Mouse (Mus musculus): ENCODE results near the gene Prr19. TPM values are rescaled to one million over a fixed set of nuclear protein-coding genes. Genes with fewer than 3 reads are reported as not detected.
"Not testable (repeated sequence)": the region's sequence is repeated elsewhere in the genome, so short reads cannot be mapped to it uniquely, and the experiment has no call there.

The Prr19 gene
- polyA plus RNA-seq, 1 experiment, result 0.20 TPM

DNA sequence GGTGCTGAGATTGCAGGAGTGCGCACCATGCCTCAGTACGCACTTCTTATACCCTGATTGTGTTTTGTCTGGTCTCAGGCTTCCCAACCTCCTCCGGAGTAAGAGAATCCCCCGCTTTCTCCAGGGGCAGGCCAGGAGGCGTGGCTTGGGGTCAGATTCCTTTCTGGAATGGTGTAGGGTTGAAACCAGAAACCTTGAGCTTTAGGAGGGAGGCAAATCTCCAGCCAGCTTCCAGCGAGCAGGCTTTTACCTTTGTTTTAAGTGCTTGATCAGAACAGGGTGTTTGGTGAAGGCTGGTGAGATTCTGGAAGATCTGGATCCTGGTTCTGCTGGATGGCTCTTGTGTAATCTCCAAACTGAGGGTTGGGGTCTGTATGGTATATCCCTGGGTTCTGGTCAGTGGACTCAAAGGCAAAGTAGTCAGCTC, 20.9 kb downstream of the Prr19 start:
- TF ChIP-seq CTCF (IDR thresholded peaks at IDR 0.05; ENCODE audit: borderline replicate concordance, insufficient read depth, low read depth, low read length), result no peak
- no peak for TF ChIP-seq POLR2A (IDR thresholded peaks at IDR 0.05; ENCODE audit: borderline replicate concordance, insufficient read depth, low read length)
- Histone ChIP-seq H3K4me3 (replicated peaks; ENCODE audit: insufficient read depth, low read depth, low read length) (no peak overlapping the region), H3K4me1 (ENCODE audit: control insufficient read depth, insufficient read depth, low read length) (no peaks in the 10 kb centered on the region; the same call in 1 of the 2 replicates), H3K27ac (ENCODE audit: insufficient read depth, low read length) (no peak overlapping the region), H3K27me3 (ENCODE audit: control insufficient read depth, insufficient read depth, low read length) (no peaks in the 10 kb centered on the region)
- 48% methylated on average over 6 of the region's 6 CpGs for WGBS
- no peak for DNase-seq

DNA sequence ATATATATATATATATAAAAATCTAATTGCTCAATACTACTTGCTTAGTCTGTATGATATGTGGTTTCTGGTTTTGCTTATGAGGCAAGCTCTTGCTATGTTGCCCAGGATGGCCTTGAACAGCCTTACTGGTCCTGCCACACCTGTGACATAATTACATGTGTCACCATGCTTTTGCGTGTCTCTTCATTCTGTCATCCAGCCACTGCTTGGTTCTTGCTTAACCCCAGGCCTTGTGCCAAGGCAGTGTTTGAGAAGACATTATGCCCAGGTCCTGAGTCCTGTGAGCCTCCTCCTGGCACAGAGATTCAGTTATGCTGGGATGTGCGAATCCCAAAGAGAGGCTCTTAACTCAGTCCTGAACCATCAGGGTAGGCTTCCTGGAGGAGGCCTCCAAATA, 22.0 kb downstream of the Prr19 start:
- Histone ChIP-seq H3K4me3 (replicated peaks; ENCODE audit: insufficient read depth, low read depth, low read length) (no peak overlapping the region), H3K27me3 (ENCODE audit: control insufficient read depth, insufficient read depth, low read length) (no peaks in the 10 kb centered on the region), H3K4me1 (ENCODE audit: control insufficient read depth, insufficient read depth, low read length) (no peaks in the 10 kb centered on the region; the same call in 1 of the 2 replicates), H3K27ac (ENCODE audit: insufficient read depth, low read length) (no peak overlapping the region)
- DNase-seq, result no peak
- TF ChIP-seq POLR2A (IDR thresholded peaks at IDR 0.05; ENCODE audit: borderline replicate concordance, insufficient read depth, low read length) (no peak), CTCF (IDR thresholded peaks at IDR 0.05; ENCODE audit: borderline replicate concordance, insufficient read depth, low read depth, low read length) (no peak)
- 59% methylated on average over 2 of the region's 2 CpGs for WGBS

DNA sequence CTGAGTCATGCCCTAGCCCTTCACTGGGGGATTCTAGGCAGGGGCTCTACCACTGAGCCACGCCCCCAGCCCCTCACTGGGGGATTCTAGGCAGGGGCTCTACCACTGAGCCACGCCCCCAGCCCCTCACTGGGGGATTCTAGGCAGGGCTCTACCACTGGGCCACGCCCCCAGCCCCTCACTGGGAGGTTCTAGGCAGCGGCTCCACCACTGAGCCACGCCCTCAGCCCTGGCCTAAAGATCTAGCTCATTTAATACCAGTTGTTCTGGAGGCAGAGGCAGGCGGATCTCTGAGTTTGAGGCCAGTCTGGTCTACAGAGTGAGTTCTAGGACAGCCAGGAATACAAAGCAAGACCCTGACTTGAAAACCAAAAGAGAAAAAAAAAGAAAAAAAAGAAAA, 24.2 kb downstream of the Prr19 start:
- H3K27me3 ChIP-seq (ENCODE audit: control insufficient read depth, insufficient read depth, low read length); H3K4me3 ChIP-seq (replicated peaks; ENCODE audit: insufficient read depth, low read depth, low read length); DNase-seq; H3K27ac ChIP-seq (ENCODE audit: insufficient read depth, low read length); H3K4me1 ChIP-seq (ENCODE audit: control insufficient read depth, insufficient read depth, low read length): not testable (repeated sequence)
- 90% methylated on average over 6 of the region's 6 CpGs for WGBS

DNA sequence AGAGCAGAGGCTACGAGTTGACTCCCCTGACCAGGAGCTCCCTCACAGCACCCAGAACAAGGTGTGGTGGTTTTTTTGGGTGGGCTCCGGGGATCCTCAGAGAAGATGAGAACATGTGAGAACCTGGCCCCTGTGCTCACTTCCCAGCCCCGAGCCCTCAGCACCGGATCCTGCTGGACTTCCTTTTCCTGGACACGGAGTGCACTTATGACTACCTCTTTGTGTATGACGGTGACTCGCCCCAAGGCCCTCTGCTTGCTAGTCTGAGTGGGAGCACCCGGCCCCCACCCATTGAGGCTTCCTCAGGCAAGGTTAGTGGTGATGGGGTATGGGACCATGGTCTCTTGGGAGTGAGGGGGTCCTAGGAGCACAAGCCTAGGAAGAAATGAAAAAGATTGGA, 25.0 kb downstream of the Prr19 start:
- 88% methylated on average over 8 of the region's 8 CpGs for WGBS
- no peak overlapping the region for H3K27ac ChIP-seq (ENCODE audit: insufficient read depth, low read length)
- no peak for DNase-seq

DNA sequence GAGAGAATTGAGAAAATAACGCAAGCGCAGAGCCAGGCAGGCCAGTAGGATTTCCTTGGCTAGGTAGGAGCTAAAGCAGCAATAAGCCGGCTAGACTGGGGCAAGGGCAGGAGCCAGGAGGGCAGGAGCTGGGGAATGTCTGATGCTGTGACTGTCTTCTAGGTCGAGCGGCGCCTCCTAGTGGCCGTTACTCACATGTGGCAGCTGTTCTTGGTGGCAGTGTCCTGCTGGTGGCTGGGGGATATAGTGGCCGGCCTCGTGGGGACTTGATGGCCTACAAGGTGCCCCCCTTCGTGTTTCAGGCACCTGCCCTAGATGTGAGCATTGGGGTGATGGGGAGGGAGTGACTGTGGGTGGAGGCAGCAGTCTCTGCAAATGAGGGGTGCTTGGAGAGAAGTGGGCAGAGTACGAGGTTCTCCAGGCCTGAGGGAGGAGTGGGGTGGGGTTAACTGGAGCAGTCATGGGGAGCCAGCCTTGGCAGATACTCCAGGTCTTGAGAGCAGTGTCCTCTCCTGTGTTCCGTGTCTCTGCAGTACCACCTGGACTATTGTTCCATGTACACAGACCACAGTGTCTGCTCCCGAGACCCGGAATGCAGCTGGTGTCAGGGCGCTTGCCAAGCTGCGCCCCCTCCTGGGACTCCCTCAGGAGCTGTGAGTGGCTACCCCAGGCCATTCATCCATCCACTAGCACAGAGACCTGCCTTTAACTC, 32.5 kb downstream of the Prr19 start:
- H3K27me3 ChIP-seq (ENCODE audit: control insufficient read depth, insufficient read depth, low read length), result no peaks in the 10 kb centered on the region
- no peak for TF ChIP-seq POLR2A (IDR thresholded peaks at IDR 0.05; ENCODE audit: borderline replicate concordance, insufficient read depth, low read length)
- peak; percentile 74 for TF ChIP-seq CTCF (IDR thresholded peaks at IDR 0.05; ENCODE audit: borderline replicate concordance, insufficient read depth, low read depth, low read length)
- H3K4me3 ChIP-seq (replicated peaks; ENCODE audit: insufficient read depth, low read depth, low read length), result no peak overlapping the region
- no peak overlapping the region for H3K27ac ChIP-seq (ENCODE audit: insufficient read depth, low read length)
- DNase-seq, result peak; percentile 68 to 72
- WGBS, result 26% methylated on average over 16 of the region's 16 CpGs
- no peaks in the 10 kb centered on the region for H3K4me1 ChIP-seq (ENCODE audit: control insufficient read depth, insufficient read depth, low read length)

More for the DNA sequence above, 25.0 kb downstream of the Prr19 start:
- TF ChIP-seq POLR2A (IDR thresholded peaks at IDR 0.05; ENCODE audit: borderline replicate concordance, insufficient read depth, low read length) (no peak), CTCF (IDR thresholded peaks at IDR 0.05; ENCODE audit: borderline replicate concordance, insufficient read depth, low read depth, low read length) (no peak)
- H3K4me3 ChIP-seq (replicated peaks; ENCODE audit: insufficient read depth, low read depth, low read length), result no peak overlapping the region
- no peaks in the 10 kb centered on the region for H3K27me3 ChIP-seq (ENCODE audit: control insufficient read depth, insufficient read depth, low read length)
- no peaks in the 10 kb centered on the region; the same call in 1 of the 2 replicates for H3K4me1 ChIP-seq (ENCODE audit: control insufficient read depth, insufficient read depth, low read length)

DNA sequence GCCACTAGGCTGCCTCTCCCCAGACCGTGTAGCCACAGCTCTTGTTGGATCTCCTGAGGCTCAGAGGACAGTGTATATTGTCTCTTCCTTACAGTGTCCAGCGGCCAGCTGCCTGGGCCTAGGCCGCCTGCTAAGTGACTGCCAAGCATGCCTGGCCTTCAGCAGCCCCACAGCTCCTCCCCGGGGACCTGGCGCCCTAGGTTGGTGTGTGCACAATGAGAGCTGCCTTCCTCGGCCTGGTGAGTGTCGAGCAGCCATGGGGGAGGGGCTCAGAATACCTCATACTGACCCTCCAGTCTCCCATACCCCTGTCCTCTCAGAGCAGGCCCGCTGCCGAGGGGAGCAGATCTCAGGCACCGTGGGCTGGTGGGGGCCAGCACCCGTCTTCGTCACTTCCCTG, 33.3 kb downstream of the Prr19 start:
- H3K4me1 ChIP-seq (ENCODE audit: control insufficient read depth, insufficient read depth, low read length), result no peaks in the 10 kb centered on the region
- H3K27ac ChIP-seq (ENCODE audit: insufficient read depth, low read length), result no peak overlapping the region
- 66% methylated on average over 12 of the region's 12 CpGs for WGBS
- no peak for DNase-seq
- TF ChIP-seq POLR2A (IDR thresholded peaks at IDR 0.05; ENCODE audit: borderline replicate concordance, insufficient read depth, low read length) (no peak), CTCF (IDR thresholded peaks at IDR 0.05; ENCODE audit: borderline replicate concordance, insufficient read depth, low read depth, low read length) (no peak)
- H3K4me3 ChIP-seq (replicated peaks; ENCODE audit: insufficient read depth, low read depth, low read length), result no peak overlapping the region
- no peaks in the 10 kb centered on the region for H3K27me3 ChIP-seq (ENCODE audit: control insufficient read depth, insufficient read depth, low read length)

DNA sequence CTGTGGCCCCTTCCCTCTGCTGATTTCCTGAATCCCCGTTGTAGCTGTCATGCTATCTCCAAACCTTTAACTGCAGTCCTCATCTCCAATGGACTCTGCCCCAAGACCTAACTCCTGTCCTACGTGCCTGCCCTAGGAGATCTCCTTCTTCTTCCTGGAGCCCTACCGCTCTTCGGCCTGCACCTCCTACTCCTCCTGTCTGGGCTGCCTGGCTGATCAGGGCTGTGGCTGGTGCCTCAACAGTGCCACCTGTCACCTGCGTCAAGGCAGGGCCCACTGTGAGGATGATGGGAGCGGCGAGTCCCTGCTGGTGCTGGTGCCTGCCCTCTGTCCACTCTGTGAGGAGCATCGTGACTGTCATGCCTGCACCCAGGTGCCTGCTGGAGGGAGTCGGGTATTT, 38.1 kb downstream of the Prr19 start:
- DNase-seq, result no peak
- no peaks in the 10 kb centered on the region for H3K4me1 ChIP-seq (ENCODE audit: control insufficient read depth, insufficient read depth, low read length)
- no peak overlapping the region for H3K4me3 ChIP-seq (replicated peaks; ENCODE audit: insufficient read depth, low read depth, low read length)
- 86% methylated on average over 9 of the region's 9 CpGs for WGBS
- TF ChIP-seq CTCF (IDR thresholded peaks at IDR 0.05; ENCODE audit: borderline replicate concordance, insufficient read depth, low read depth, low read length) (no peak), POLR2A (IDR thresholded peaks at IDR 0.05; ENCODE audit: borderline replicate concordance, insufficient read depth, low read length) (no peak)
- H3K27me3 ChIP-seq (ENCODE audit: control insufficient read depth, insufficient read depth, low read length), result no peaks in the 10 kb centered on the region
- H3K27ac ChIP-seq (ENCODE audit: insufficient read depth, low read length), result no peak overlapping the region

DNA sequence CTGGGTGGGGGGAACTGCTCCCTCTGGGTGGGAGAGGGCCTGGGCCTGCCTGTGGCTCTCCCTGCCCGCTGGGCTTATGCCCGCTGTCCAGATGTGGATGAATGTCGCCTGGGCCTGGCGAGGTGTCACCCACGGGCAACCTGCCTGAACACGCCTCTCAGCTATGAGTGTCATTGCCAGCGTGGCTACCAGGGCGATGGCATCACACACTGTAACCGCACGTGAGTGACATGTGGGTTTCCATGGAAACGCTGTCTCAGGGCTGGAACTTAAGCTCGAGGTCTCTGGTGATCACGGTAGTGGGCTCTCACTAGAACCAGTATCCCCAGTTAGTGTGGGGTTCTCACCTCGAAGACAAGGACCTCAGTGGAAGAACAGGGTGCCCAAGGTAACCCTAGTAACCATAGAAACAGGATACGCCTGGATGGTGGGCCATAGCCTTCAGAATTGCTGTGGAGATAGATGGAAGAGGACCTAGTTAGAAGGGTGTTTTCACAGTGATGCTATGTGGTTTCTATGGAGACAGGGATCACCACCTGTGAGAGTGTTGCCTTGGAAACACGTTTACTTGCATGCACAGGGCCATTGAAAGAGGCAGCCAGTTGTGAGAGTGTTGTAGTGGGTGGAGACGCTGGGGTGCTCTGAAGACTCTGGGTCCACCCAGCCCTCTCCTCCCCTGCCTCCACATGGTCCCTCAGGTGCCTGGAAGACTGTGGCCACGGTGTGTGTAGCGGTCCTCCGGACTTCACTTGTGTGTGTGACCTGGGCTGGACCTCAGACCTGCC, 40.0 kb downstream of the Prr19 start:
- no peak for DNase-seq
- H3K27ac ChIP-seq (ENCODE audit: insufficient read depth, low read length), result no peak overlapping the region
- 57% methylated on average over 20 of the region's 20 CpGs for WGBS
- no peak for TF ChIP-seq POLR2A (IDR thresholded peaks at IDR 0.05; ENCODE audit: borderline replicate concordance, insufficient read depth, low read length)
- TF ChIP-seq CTCF (IDR thresholded peaks at IDR 0.05; ENCODE audit: borderline replicate concordance, insufficient read depth, low read depth, low read length), result no peak
- no peaks in the 10 kb centered on the region for H3K27me3 ChIP-seq (ENCODE audit: control insufficient read depth, insufficient read depth, low read length)
- no peaks in the 10 kb centered on the region for H3K4me1 ChIP-seq (ENCODE audit: control insufficient read depth, insufficient read depth, low read length)
- no peak overlapping the region for H3K4me3 ChIP-seq (replicated peaks; ENCODE audit: insufficient read depth, low read depth, low read length)

All from cerebellum, adult 2 months (tissue).